Mouse (Mus musculus) megakaryocyte, adult 5-6 weeks (primary cell): ENCODE results near the gene Pgd. TPM values are rescaled to one million over a fixed set of nuclear protein-coding genes. Genes with fewer than 3 reads are reported as not detected.
"Not testable (repeated sequence)": the region's sequence is repeated elsewhere in the genome, so short reads cannot be mapped to it uniquely, and the experiment has no call there.

Experiments
- ATAC-seq: 2 replicates; pipeline ENCODE4 v1.8.0; 2016; ENCODE audit warnings: mild to moderate bottlenecking, inconsistent platforms; ENCODE audit not compliant: poor library complexity, severe bottlenecking
- total RNA-seq, 2 experiments: library from RNA; stranded (forward) in 1 of 2; stranded (reverse) in 1 of 2; fragments of 153-499, 151-499 nt in 1 of 2; fragments of 221-1000, 200-1000 nt in 1 of 2; gene quantifications; 2 replicates each; pipeline versions ENCODE4 v1.2.3 to v1.2.4; 2015 to 2017

Pgd gene
- total RNA-seq, 2 experiments from 2014 or later = 146 to 163 TPM

DNA sequence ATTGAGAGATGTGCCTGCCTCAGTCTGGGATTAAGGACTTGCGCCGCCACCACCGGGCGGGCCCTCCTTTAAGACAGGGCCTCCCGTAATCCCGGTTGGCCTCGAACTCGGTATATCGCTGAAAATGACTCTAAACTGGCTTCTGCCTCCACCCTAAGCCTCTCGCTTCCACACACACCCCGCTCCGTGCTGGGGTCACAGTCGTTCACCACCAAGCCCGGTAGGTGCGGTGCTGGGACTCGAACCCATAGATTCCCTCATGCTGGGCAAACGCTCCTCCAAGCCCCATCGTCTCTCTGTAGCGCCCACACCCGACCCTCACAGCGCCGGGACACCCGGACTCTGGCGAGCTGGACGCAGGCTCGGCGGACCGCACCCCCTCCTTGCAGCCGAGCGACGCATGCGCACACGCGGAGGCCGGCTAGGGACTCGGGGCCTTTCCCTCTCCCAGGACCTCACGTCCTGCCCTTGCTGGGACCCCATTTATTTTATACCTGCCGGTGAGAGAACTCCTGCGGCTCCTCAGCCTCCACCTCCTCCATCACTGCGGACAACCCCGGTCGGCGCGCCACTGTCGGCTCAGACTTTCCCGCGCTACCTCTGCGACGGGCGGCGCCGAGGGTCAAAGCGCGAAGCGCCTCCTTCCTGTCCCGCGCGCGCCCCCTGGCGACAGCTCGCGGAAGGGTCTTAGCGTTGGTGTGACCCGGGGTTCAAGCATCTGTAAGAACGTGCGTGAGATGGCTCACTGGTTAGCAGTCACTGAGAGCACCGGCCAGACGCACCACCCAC is 29.4 kb downstream of the Pgd start, which contains the start of gene Cenps:
Cenps (minus strand) TSS at position 648 of the 789 bp plus-strand sequence.
- peak; percentile 98 for ATAC-seq

DNA sequence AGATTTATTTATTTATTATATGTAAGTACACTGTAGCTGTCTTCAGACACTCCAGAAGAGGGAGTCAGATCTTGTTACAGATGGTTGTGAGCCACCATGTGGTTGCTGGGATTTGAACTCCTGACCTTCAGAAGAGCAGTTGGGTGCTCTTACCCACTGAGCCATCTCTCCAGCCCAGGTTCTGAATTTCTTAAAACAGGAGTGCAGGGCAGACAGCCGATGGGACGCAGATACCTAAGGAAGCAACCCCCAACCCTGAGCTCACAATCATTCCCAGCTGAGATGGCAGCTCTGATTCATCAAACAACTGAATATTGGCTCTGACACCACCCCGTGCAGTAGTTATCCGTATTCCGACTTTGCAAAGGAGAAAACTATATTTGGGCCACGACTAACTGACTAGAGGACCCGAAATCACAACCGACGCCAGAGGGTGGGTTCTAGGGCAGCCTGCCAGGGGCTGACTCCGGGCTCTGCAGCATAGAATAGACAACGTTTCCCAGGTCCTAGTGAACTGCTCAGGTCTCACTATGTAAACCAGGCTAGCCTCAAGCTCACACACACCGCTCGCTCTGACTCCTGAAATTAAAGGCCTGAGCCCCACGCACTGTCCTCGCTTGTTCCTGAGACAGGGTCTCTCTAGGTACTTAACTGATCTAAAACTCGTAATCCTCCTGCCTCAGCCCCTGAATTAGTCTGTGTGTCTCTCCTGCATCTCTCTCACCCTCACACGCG is 30.3 kb downstream of the Pgd start:
- no peak for ATAC-seq

DNA sequence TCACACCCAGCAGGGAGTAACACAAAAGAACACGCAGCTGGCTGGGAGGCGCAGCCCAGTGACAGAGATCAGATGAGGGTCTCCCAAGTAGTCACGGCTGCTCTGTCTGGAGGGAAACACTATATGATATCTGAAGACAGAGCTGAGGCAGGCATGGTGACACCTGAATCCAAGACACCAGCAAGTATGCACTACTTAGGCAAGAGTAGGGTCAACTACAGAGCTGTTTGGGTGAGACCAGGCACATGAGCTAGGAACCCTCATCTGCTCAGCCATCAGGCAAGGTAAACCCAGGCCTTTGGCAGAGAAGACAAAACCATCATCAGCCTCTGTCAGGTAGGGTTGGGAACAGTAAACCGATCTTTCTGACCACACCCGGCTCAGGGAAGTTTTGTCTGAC is 33.2 kb downstream of the Pgd start:
- no peak for ATAC-seq

DNA sequence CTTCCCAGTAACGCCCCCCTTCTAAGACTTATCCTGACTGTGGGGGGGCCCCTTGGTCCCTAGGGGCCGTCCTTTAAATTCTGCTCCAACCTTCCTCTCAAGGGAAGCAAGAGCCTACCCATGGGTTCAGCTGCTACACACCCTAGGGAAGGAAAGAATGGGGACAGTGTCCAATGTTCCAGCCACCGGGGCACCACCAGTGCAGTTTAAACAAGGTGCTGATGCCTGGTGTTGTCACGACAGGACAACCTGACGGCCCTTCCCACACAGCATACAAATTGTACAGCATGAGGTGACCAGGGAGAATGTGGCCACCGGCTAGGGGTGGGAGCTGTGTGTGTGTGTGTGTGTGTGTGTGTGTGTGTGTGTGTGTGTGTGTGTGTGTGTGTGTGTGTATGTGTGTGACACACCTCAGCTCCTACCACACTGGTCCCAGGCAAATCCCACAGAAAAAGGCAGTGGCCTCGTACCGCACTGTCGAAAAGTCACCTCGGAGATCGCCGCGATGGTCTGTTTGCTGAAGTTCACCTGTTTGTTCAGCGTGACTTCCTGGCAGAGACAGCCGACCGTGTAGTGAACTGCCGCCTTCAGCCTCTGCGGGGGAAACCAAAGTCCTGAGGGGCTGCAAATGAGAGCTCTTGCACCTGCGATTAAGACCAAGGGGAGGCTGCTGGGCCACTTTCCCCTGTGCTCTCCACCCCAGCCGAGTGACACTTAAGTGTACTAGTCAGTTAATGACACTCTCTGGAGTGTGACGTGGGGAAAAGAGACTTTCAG is 34.6 kb downstream of the Pgd start:
- no peak for ATAC-seq

DNA sequence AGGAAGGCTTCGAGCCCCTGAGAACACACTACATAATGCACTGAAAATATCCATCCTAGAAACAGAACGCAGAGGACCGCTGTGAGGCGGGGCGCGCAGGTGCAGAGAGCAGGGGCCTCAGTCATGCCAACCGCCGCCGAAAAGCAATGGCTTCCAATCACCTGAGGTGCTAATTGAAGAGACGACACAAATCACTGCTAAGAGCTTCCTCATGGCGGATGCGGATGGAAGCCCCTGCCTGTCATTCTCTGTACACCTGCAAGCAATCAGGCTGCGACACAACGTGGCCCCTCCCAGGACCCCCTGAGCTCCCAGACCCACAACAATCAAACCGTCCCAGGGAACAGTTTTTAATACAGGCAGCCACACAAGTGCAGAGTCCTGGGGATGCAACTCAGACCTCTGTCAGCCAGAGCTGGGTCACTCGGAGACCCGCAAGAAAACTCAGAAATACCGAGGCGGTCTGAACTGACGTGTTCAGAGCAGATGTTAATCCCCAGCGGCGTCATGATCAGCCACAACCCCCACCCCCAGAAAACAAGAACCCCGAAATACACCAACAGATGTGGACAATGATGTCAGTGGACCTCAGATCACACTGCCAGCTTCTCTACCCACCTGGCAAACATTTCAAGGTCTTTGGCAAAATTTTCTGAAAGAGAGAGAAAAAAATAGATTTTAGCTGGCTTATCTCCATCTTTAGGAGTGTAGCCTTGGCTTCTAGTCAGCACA is 35.4 kb downstream of the Pgd start:
- no peak for ATAC-seq

DNA sequence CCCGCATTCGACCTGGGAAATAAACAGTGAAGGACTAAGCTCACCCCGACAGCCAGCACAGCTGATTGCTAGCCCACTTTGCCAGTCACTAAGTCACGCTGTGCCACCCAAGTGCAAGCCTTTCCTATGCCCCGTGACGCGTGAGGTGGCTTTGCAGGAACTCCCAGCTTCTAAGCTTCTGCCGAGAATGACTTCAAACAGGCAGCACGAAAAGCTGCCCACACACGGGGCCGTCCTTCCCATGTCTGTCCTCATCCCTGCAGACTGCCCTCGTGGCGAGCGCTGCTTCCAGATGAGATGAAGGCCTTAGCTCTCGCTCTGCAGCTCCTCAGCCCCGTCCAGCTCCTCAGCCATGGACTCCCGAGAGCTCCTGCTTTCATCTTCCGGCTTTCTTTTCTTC is 38.1 kb downstream of the Pgd start:
- no peak for ATAC-seq

DNA sequence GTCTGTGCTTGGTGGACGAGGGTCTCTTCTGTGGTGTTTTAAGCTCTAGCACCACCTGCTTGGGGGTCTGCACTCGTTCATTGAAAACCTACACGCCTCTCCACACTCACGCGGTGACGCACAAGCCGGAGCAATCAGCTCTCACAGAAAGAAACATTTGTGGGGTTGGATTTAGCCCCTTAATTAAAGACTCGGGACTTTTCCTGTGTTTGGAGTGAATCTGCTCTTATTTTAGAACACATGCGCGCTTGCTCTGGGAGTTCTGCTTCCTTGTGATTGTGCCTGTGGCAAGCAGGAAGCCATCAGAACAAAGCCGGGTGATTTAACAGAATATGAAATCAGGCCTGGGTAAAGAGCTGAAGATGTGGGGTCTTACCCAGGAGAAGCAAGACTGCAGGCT is 39.9 kb downstream of the Pgd start, which contains the start of gene Cort:
Cort (minus strand) TSS at position 101 of the 400 bp plus-strand sequence.
- no peak for ATAC-seq

DNA sequence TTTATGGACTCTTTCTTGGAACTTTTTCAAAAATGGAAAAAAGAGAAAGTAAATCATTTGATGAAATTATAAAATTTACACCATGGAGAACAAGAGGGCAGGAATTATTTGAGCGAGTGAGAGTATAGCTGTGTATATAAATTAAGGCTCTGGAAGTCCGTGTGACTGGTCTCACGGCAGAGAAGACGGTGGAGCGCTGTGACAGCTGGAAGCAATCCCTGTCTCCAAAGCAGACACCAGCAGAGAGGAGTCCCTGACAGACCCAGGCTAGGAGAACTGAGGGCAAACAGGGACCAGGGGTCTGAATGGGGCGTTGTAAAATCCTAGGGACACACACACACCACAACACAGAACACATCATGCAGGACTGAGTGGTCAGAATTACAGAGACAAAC is 40.5 kb downstream of the Pgd start:
- ATAC-seq = no peak

DNA sequence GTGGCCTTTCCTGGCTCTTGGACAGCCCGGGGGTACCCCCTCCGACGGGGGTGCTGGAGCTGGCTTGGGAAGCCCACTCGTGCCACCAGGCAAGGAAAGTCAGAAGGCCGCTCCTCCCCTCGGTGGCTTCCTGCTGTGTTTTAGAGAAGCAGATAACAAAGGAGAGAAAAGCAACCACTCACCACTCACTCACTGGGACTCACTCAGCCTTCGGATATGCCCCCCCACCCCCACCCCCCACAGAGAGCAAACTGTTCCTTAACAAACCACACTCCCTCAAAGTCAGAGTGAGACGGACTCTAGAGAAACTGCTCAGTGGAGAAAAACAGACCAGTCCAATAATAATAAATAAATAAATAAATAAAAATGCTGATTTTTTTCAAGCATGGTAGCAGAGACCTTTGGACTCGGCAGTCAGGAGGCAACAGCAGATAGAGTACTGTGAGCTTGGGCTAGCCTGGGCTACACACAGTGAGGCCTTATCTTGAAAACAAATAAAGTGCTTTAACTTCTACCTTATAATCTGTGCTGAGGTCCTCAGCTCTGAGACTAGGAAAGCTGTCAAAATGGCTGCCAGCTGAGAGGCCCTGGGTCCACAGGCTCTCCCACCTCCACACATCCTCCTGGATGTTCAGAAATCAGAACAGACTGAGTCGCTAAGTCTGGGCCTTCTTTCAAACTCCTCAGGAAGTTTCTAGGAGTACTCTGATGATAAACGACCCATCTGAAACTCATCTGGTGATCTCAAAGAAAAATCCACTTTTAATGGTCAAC is 41.0 kb downstream of the Pgd start:
- no peak for ATAC-seq

DNA sequence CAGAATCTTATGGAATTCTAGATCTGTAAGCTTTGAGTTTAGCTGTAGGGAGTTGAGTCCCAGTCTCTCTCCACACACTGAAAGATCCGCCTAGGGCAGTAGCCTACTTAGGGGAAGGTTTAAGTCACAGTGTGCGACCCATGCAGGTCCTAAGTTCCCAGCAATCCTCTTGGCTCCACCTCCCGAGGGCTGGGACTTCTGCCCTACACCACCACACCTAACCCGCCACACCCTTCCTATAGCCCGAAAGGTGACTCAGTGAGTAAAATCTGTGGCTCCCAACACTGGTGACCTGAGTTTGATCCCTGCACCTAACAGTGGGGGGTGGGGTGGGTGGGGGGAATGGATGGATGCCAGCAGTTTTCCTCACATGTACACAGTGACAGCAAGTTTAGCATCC is 43.1 kb downstream of the Pgd start:
- ATAC-seq = no peak

DNA sequence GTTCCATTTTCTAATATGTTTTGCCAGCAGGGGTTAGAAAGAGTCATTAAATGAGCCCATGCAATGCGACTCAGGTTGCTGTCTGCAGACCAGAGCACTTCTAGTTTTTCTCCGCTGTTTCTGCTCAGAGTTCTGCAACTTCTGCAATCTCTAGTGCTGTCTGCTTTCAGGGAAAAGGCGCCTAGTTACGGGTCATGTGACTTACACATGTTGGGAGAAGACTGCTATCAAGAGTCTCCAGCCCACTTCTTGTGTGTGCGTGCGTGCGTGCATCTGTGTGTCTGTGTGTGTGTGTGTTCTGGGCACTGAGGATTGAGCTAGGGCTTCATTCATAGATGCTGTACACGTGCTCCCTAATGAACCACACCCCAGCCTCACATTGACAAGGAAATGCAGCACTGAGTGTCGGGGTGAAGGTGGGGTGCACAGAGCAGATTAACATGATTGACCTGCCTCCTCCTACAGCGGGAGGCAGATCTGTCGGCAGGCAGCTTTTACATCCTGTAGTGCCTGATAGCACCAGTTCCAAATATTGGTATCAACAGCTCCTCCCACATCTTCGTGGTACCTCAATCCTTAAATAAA is 46.5 kb downstream of the Pgd start:
- peak; percentile 33 for ATAC-seq

DNA sequence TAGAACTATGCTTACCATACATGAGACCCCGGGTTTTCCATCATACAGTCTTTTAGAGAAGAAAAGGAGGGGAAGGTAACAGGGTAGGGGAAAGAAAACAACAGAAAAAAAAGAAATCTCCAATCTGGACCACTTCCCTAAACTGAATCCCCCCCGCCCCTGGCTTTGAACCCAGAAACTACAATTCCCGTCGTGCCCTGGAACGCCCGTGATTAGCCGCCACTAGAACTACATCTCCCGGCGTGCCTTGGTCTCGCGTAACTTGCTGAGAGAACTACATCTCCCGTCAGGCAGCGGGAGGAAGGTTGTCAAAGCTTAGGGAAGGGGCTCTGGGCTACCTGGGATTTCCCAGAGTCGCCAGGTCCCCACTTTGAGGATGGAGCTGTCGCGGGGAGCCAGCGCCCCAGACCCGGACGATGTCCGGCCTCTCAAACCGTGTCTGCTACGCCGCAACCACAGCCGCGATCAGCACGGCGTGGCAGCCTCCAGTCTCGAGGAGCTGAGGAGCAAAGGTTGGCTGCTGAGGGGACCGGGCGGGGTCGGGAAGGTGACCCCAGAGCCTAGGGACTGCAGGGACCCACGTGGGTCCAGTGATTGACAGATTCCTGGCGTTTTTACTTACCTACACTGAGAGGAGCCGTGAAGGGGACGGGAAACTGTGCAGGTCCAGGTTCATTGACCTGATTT is 62.6 kb downstream of the Pgd start, which contains the start of gene Dffa:
Dffa (plus strand) TSS at position 272 of the 687 bp plus-strand sequence.
- ATAC-seq = peak; percentile 94

DNA sequence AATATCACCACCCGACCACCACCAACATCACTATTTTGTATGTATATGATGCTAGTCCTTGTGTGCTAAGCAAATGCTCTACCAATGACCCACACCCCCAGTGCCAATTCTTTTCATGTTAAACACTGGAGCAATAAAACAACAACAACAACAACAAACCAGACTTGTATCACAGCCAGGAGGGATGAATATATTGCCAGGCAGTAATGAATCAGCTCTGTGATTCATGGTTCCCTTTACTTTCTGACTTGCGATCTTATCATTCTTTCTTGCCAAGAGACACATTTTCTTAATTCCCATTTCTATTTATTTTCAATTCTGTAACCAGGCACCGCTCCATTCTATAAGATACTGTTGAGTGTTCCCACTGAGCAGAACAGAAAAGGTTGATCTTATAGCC is 65.1 kb downstream of the Pgd start:
- ATAC-seq = no peak

DNA sequence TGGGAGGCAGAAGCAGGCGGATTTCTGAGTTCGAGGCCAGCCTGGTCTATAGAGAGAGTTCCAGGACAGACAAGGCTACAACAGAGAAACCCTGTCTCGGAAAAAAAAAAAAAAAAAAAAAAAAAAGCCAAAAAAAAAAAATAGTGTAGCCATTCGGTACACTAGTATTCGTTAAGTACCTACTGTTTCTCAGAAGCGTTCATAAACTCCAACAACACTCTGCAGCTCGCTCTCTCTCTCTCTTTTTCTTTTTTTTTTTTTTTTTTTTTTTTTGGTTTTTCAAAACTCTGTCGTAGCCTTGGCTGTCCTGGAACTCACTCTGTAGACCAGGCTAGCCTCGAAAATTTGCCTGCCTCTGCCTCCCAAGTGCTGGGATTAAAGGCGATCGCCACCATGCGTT is 66.1 kb downstream of the Pgd start:
- not testable (repeated sequence) for ATAC-seq

Other genes with a start within 250 kb of the Pgd start
- gene Pex14, start 66.9 kb downstream of the Pgd start, total RNA-seq (2015) = 7.7 and 7.8 TPM in 2 replicates
- 10.7 and 12.3 TPM in 2 replicates for gene Pex14, start 66.9 kb downstream of the Pgd start, total RNA-seq (2017)
- 11.5 and 14.6 TPM in 2 replicates for gene Dffa, start 62.6 kb downstream of the Pgd start, total RNA-seq (2015)
- gene Dffa, start 62.6 kb downstream of the Pgd start, total RNA-seq (2017) = 14.8 and 16.7 TPM in 2 replicates
- not detected in 2 replicates for gene Cort, start 40.0 kb downstream of the Pgd start, total RNA-seq (2015)
- gene Cort, start 40.0 kb downstream of the Pgd start, total RNA-seq (2017) = 0.51 TPM in 1 of 2 replicates, not detected in the other
- gene Cenps, start 29.1 kb downstream of the Pgd start, total RNA-seq (2015) = 13.0 and 15.8 TPM in 2 replicates
- 7.7 and 18.6 TPM in 2 replicates for gene Cenps, start 29.1 kb downstream of the Pgd start, total RNA-seq (2017)
- 25.6 and 26.3 TPM in 2 replicates for gene Kif1b, start 140.9 kb upstream of the Pgd start, total RNA-seq (2015)
- gene Kif1b, start 140.9 kb upstream of the Pgd start, total RNA-seq (2017) = 30.2 and 37.3 TPM in 2 replicates